Mouse (Mus musculus) left cerebral cortex, adult 8-10 months (tissue): ENCODE measurements at regions not wholly inside any gene's neighbourhood (a gene's known extent, or its start where the extent isn't known, plus 50 kb on each side); places are given as distances from the start of the nearest gene placed in this dataset.
"Not testable (repeated sequence)": the region's sequence is repeated elsewhere in the genome, so short reads cannot be mapped to it uniquely, and the experiment has no call there.

Experiments used
- DNase-seq, 2 experiments: peaks; one replicate each; pipeline ENCODE4 v3.0.0; 2022; ENCODE audit warnings: low spot score in 2 of 2

DNA sequence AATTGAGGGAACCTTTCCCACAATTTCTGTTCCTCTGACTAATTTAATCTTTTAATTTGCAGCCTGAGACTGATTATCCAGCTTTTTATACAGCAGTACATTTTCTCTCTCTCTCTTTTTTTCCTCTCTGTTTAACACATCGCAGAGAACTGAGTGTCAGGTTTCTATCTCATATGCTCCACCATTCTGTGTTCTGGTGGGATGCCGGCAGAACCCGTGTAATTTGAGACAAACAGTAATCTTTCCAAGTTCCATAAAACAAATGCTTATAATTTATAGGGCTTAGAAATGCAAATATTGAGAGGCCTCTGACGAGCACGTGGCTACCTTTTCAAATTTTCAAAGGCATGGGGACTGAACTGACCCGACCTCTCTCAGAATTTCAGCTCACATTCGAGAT is 59.1 kb downstream of the Zbtb18 start:
- no peak for DNase-seq

DNA sequence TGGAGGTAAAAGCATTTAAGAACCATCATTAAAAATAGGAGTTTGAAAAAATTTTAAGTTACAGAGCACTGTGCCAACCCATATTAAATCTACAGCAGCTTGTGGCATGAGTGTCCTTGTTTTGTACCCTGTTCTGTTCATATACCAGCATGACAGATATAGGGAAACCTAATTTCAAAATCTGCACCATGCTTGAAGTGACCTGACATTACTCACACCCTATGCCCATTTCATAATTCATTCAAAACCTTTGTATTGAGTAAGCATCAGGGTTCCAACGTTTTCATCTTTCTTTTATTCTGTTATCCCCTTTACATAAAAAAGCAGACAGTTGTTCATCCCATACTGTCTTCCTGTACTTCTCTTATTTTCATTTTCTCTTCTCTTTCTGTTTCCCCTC is 61.8 kb downstream of the Zbtb18 start:
- DNase-seq: no peak

DNA sequence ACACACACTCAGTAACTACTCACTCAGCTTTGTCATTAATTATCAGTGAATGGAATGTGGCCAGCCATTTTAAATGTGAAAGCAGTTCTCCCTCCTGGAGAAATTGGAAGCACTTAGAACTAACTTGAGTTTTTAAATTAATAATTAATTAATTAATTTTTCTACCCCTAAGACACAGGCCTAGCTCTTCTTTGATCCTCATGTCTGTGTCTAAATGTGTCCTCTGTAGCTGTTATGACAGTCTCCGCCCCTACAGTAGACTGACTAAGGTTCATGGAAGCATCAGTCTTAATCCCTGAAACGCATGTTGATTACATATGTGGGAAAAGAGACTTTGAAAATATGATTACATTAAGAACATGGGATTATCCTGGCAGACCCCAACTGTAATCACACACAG is 62.6 kb downstream of the Zbtb18 start:
- DNase-seq: no peak

DNA sequence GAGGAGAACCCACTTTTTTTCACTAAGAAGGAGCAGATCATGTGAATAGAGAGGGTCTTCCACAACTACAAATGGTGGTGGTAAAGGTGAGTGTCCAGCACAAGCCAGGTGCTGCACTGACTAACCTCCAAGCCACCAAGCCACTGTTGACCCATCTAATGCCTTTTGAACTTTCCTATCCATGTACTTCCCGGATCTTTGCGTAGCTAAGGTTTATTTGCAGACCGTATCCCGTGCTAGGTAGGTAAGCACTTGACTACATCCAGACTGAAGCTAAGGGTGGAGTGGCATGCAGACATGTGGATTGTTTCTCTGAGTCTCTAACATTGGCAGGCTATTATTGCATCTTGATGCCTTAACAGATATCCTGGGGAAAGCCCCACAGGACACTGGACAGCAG is 65.2 kb downstream of the Zbtb18 start:
- not testable (repeated sequence) for DNase-seq

DNA sequence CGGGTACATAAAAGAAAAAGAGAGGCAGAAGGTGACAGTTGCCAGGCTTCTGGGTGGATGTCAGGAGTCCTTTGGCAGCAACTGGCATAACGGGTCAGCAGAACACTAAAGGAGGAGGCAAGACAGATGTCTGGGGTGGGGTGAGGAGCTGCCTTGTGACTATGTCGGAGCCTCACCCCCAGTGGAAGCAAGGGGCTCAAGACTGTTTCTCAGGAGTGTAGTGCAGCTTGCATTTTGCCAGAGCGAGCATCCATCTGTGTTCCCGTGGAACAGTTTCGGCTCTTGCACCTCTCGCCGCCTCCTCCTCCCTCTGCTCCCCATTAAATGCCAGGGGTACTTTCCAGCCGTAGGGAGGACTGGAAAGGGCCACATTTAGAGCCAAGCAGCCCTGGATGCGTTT is 67.6 kb downstream of the Zbtb18 start:
- DNase-seq: peak in 1 of 2 experiments; percentile 55

DNA sequence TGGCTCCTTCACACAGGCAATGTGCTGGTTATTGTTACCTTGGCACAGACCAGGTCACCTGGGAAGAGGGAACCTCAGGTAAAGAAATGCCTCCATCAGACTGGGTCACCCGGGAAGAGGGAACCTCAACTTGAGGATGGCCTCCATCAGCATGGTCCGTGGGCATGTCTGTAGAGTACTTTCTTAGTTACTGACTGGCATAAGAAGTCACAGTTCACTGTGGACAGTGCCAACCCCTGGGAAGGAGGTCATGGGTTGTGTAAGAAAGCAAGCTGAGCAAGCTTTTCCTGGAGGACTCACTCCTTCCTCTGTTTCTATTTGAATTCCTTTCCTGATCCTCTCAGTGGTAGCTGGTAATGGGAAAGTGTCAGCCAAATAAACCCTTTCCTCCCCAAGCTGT is 70.0 kb downstream of the Zbtb18 start:
- no peak for DNase-seq

DNA sequence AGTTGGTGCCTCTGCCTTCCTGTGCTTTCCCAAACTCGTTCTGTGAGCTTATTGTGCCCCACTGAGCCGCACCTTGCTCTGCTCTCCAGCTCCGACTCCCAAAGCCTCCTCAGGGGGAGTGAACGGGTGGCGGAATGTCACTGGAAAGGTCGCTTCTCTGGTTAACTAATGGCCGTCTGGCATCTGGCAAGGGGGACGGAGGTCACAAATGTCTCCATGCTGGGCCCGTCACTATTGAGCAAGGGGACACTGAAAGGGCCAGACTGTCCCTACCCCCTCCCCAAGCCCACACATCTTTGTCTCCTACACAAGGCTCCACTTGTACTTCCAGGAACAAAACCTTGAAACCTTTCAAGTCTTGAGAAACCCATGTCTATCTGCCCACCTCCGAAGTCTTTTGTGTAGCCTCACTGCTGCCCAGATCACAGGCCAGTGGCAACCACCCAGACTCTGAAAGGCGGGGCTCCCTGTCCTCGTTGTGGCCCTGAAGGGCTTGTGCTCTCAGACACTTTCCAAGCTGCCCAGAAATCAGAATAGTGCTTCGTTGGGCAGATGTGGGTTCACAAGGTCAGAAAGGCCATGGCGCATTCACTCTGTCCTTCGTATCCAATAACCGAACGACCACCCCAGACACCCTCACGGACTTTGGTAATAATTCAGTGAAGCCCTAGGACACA is 75.9 kb downstream of the Zbtb18 start:
- no peak for DNase-seq

DNA sequence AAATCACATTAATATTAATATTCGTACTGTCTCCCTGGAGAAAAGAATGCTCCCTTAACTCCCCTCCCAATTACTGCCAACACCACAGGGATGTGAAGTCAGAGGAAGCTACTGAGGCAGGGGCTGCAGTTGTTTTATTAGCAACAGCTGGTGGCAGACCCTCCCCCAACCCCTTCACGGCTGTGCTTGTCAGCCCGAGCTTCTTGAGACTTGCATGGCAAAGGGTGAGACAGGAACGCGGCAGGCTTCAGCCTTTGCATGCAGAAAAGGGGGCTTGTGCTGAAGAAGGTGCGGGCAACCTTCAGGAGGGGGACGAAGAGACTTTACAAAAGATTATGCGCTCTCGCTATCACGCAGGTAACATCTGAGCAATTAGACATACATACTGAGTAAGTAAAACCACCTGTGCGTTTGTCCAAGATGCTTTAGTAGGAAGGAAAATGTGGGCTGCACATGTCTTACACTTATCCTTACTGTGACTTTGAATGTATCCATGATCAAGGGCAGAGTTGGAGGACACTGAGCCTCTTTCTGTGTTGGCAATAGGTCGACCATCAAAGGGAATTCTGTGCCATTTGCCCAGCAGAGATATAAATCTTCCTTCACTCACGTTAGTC is 76.9 kb downstream of the Zbtb18 start:
- no peak for DNase-seq

DNA sequence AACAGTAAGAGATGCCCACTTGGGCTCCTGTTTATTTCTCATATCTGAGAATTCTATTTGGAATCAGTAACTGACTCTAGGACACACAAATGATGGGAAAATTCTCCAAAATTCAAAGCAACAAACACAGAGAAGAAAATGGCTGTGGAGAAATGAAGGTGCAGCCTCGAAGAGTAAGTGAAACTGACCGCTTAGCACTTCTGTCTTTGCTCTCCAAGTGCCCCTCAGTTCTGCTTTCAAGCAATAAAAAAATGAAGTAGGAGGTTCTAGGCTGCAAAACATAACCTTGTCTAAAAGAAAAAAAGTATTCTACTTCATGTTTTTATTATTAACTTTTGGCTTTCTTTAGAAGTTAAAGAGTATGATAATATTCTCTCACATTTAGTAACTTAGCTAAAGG is 79.0 kb downstream of the Zbtb18 start:
- no peak for DNase-seq

DNA sequence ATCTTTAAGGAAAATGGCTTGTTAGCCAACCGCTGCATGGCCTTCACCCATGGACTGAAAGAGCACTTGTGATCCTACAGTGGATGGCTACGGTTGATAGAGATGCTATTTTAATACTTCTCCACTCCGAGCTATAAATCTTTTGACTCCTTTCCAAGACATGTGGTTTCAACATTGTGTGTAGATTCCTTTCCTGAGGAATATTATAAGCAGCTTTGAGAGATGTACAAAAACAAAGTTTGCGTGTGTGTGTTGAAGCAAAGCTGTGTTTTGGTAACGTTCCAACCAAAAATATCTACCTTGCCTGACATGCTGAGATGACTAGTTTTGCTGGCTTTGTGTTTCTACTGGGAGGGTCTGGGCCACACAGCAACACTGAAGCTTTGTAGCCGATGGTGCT is 83.0 kb downstream of the Zbtb18 start:
- DNase-seq: no peak

DNA sequence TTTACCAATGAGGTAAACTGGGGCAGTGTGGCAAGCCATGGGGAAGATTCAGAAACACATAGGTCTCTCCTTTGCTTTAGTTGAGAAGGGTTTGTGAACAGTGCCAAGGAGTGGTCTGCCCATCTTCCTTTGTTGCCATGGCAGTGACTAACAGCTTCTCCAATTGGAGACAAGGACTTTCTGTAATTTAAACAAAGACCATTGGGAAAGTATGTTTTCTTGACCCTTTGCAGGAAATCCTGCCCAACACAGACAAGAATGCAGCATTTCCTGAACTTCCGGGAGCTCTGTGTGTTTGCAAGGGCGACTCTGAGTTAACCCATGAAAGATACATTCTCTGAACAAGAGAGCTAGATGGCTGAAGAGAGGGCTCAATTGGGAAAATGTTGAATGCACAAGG is 89.6 kb downstream of the Zbtb18 start:
- no peak for DNase-seq

DNA sequence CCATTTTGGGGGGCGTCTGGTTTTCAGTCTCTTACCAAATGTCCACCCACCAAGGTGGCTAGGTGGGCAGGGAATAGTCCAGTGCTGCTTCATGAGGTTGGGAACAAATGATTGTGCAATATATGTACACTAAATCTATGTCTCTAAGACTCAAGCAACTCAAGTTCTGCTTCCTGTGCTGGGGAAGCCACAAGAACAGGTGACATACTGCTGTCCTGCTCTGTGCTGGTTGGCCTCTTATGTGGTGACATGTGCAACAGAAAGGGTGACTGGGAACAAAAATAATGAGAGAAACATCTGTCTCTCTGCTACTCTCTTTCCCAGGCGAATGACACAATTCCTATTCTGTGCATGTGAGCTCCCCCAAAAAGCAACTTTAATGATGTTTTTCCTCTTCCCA is 90.5 kb downstream of the Zbtb18 start:
- DNase-seq: no peak

DNA sequence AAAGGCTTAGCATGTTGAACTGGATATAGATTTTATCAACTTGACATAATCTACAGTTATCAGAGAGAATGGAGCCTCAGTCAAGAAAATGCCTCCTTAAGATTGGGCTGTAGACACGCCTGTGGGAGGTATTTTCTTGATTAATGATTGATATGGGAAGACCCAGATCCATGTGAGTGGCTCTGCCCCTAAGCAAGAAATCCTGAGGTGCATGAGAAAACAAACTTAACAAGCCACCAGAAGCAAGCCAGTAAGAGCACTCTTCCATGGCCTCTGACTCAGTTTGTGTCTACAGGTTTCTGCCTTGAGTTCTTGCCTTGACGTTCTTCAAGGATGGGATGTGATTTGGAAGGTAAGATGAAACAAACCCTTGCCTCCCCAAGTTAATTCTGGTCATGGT is 91.2 kb downstream of the Zbtb18 start:
- no peak for DNase-seq

DNA sequence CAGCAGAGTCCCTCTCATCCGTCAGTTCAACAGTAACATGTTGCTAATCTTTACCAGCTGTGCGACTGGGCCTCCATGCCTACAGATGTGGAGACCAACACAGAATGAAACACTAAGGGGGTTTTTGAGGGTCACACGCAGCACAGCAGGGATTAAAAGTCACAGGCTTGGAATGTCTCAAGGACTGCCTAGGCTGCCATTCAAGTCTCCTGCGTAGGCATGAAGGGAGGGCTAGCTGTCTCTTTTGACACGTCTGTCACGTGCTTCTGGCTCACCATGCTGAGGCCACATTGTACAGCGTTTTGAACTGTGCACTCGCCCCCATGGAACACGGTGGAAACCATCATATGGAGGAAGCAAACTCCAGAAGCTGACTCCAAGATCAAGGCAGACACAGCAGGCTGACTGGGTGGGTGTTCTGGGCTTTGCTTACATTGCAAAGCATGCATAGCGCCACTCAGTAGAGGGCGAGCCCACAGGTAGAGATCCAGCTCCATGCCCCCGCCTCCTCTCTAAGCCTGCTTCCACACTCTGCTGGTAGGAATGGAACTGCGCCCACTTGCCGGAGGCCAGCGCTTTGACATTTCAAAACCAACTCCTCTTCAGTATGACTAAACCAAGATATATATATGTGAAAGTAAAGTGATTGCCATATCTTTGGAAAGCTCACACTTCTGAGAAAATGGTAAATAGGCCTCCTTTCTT is 103.0 kb downstream of the Zbtb18 start:
- DNase-seq: peak; percentile 31 to 93

DNA sequence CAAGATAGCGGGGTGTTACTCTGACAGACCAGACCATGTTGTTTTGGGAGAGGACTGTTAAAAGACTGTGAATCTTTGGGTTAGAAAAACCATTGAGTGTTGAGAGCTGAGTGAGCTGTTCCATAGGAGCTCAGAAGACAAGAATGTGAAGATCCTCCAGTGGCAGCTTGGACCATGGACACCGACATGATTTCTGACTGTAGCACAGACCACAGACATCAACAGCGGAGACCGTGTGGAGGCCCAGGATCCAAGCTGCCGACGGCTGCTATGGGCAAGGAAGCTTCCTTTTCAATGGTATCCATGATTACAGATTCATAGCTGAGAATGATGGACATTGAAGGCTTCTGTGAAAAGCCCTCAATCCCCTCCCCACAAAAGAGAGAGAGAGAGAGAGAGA is 105.6 kb downstream of the Zbtb18 start:
- no peak for DNase-seq

DNA sequence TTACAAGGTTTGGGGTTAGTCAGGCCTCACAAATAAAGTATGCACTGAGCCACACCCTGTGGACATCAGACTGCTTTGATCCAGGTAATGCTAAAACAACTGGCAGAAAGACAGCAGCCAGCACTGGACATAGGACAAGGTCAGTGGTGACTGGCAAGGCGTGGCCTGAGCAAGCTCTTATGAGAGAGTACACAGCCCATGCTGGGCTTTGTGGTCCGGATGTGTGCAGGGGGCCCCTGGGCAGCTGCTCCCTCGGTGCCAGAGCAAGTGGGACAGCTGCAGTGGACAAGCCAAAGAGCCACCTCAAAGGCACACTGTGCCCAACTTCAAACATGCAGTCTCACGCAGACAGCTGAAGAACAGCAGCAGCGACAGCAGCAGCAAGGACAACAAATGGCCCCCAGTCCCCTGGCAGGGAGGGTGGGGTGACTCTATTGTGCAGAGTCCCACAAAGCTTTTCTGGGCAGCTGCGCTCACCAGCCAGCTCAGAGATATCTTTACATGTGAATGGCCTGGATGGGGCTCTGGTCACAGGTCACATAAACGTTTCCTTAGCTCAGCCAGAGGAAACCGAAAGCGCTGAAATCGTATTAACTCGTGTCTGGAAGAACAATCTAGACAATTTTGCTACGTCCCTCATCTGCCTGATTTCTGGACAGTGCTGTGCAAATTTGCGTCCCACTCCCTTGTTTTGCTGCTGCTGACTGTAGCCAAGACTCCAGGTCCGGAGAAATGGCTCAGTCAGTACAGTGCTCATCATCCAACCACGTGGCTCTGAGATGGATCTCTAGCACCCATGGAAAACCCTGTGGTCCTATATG is 113.5 kb downstream of the Zbtb18 start:
- no peak for DNase-seq

DNA sequence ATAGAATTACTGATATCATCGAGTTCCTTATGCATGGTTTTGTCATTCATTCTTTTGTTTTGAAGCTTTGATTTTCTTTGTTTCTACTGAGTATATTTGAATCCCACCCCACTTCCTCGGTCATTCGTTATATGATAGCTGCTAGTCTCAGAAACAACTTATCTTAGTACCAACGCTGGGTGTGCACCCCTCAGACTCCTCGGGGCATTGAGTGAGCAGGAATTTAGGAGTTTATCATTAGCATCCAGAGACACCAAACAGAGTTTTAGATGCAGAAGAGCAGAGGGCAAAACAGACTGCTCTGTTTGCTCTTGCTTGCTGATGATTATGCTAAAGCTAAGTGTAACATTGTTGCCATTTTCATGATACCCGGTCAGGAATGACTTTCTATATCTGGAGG is 115.3 kb downstream of the Zbtb18 start:
- no peak for DNase-seq

DNA sequence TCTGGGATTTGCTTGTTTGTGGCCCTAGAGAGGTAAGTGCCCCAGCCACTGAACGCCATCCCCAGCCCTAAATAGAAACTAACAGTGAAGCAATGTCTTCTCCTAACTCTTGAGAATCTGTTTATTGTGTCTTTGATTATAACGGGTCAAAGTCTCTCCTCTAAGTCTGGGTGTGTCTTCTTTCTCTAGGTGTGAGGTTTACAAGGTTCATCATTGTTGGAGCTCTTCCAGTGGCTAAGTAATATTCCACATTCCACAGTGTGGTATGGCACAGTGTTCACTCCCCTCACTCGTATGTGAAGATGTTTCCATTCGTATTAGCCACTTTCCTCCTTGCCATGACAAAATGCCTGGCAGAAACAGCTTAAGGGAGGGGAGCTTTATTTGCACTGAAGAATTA is 115.7 kb downstream of the Zbtb18 start:
- DNase-seq: no peak

DNA sequence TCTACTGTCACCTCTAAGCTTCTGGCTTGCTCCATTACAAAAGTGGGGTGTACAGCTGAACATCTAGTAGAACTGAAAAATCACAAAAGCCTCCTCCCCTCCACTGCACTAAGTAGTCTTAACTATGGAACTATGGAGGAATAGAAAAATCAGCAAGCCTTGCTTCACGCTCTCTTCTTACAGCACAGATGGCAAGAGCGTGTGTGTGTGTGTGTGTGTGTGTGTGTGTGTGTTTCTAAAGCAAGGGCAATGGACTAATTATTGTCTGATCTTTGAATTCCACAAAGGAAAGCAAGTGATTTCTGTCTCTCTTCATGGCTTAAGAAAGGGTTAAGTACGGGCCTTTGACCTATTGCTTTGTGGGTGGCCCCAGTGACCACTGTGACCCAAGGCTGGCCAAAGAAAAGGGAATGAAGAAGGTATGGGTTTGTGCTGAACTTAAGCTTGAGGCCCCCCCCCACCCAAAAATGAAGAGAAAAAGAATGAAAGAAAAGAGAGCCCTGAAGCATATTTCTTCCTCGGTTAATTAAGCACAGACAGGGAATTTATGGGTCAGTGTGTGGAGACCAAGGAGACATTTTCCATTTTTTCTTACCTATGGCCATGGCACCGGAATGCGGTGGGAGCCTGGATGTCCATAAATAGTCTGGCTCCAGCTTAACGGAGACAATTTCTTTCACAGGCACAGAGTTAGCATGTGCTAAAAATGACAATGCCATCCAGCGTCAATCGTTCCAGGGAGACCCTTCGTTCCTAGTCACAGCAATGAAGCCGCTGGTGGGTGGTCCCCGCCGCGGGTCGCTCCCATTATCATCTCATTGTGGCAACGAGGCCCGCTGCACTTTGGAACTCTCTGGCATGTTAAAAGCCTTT is 119.8 kb downstream of the Zbtb18 start:
- no peak for DNase-seq

DNA sequence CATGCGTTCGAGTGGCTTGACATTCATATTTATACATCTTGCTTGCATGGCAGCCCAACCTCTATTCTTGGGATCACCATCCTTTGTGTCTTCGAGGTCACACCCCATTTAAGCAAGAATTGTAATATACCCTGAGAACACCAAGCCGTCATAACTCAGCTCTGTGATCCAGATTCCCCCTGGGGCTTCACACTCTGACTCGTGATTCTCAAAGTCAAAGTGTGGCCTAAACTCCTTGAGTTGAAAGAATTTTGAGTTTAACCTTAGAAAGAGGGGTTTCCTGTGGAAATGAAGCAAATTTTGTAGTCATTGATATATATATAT is 120.4 kb downstream of the Zbtb18 start:
- no peak for DNase-seq

DNA sequence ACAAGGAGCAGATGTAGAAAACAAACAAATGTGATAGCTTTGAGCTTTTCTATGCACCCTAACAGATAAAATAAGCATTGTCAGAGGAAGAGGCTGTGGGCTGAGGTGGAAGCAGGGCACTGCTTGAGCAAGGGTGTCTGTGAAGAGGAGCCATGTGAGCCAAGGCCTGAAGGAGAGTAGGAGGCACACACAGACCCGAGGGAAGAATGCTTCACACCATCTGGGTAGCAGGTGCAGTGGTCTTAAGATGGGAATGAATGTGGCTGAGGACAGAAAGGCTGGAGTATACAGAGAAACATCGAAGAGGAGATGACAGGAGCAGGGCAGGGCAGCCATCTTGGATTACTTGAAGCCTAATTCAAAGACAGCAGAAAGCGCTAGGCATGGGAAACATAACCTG is 123.5 kb downstream of the Zbtb18 start:
- DNase-seq: peak in 1 of 2 experiments; percentile 45
